Mouse (Mus musculus): ENCODE data around the gene Tbc1d5.

DNA sequence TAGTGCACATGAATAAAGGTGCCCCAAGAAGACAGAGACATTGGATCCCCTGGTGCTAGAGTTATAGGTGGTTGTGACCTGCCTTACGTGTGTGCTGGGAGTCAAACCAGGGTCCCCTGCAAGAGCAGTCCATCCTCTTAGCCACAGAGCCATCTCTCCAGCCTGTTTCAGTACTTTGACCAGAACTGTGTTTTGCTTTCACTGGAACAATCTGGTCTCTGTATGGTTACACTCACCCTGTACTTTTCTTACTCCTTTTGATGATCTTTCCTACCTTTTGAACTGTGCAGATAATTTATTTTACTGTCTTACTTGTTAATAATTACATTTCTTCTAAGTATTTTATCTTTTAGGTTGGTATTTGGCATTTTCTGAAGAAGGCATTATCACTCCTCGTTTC, 387.5 kb downstream of the Tbc1d5 start:
- TF ChIP-seq CTCF (IDR thresholded peaks at IDR 0.05; ENCODE audit: low read depth, low read length) (no peak), POLR2A (IDR thresholded peaks at IDR 0.05; ENCODE audit: insufficient read depth, low read length) (no peak), EP300 (IDR thresholded peaks at IDR 0.05; ENCODE audit: insufficient read depth, low read depth, low read length) (no peak)

Data from ES-Bruce4 (cell line).